Mouse (Mus musculus): ENCODE measurements around the gene Aicda. TPM values are rescaled to one million over a fixed set of nuclear protein-coding genes. Genes with fewer than 3 reads are reported as not detected.

Gene Aicda
- polyA plus RNA-seq, 1 experiment from 2014 or later: not detected

DNA sequence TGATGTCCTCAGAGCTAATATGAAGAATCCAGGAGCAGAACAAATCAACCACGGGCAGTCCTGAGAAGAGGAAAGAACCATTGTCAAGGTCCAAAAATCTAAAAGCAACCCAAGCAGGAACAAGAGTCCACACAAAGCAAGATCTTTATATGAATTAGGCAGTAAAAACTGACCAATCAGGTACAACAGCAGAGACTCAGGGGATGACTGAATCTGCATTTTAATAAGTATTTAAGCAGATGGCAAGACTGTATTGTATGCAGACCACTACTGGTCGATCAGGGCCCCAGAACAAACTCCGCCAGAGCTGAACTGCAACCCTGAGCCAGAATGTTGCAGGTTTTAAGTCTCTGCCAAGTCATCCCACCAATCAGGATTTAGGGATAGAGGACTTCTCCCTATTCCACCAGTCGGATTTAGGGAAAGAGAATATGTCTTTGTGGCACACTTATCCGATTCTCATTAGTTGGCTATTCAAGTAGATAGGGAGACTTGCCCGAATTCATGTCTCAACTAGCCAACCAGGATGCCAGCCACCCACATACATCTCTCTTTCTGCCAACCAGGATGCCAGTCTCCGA is 46.6 kb downstream of the Aicda start:
- Histone ChIP-seq H3K36me3 (ENCODE audit: control insufficient read depth, insufficient read depth, low read length) (no peaks in the 10 kb centered on the region), H3K4me3 (ENCODE audit: low read depth, low read length) (no peak overlapping the region), H3K9me3 (ENCODE audit: control insufficient read depth, low read length) (no peaks in the 10 kb centered on the region), H3K4me1 (replicated peaks; ENCODE audit: control insufficient read depth, insufficient read depth, low read length) (no peaks in the 10 kb centered on the region), H3K27ac (ENCODE audit: low read depth, low read length) (no peak overlapping the region), H3K4me2 (ENCODE audit: low read depth, low read length, severe bottlenecking) (no peak overlapping the region), H3K9ac (ENCODE audit: low read length) (no peak overlapping the region), H3K27me3 (ENCODE audit: control insufficient read depth, insufficient read depth, low read length) (no peaks in the 10 kb centered on the region)
- DNase-seq (ENCODE audit: low spot score): no peak
- 88% methylated on average over 7 of the region's 7 CpGs for WGBS
- ATAC-seq (replicated peaks; ENCODE audit: low FRiP score): no peak

DNA sequence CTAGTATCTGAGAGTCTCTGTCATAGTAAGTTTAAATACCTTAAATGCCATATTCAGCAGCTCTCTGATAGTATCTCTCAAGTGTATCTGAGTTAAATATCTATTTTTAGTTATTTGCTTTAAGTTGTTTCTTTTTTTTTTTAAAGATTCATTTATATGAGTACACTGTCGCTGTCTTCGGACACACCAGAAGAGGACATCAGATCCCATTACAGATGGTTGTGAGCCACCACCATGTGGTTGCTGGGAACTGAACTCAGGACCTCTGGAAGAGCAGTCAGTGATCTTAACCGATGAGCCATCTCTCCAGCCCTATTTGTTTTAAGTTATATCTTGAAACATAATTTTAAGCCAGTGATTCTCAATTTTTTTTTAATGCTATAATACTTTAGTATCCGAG is 47.4 kb downstream of the Aicda start:
- ATAC-seq (replicated peaks; ENCODE audit: low FRiP score): no peak
- Histone ChIP-seq H3K4me3 (ENCODE audit: low read depth, low read length) (no peak overlapping the region), H3K27ac (ENCODE audit: low read depth, low read length) (no peak overlapping the region), H3K9ac (ENCODE audit: low read length) (no peak overlapping the region), H3K36me3 (ENCODE audit: control insufficient read depth, insufficient read depth, low read length) (no peaks in the 10 kb centered on the region), H3K9me3 (ENCODE audit: control insufficient read depth, low read length) (no peaks in the 10 kb centered on the region), H3K4me1 (replicated peaks; ENCODE audit: control insufficient read depth, insufficient read depth, low read length) (no peaks in the 10 kb centered on the region), H3K4me2 (ENCODE audit: low read depth, low read length, severe bottlenecking) (no peak overlapping the region), H3K27me3 (ENCODE audit: control insufficient read depth, insufficient read depth, low read length) (no peaks in the 10 kb centered on the region)
- WGBS: 91% methylated on average over 4 of the region's 4 CpGs
- DNase-seq (ENCODE audit: low spot score): no peak

DNA sequence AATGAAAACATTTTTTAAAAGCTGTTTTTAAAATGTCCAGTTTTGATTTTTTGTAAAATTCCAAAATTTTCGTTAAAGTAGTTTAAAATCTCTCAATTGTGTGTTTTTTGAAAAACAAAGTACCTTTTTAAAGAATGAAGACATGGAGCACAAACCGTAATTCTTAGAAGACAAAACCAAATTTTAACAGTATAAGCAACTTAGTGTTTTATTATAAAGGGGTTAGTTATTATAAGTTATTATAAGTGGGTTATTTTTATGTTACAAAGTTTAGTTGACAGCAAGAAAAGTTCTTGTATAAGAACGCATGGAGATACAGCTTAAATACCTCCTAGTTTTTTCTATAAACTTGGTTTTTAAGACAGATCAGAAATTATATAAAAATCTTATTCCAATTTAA is 48.0 kb downstream of the Aicda start:
- no peak for DNase-seq (ENCODE audit: low spot score)
- H3K27ac ChIP-seq (ENCODE audit: low read depth, low read length): no peak overlapping the region
- H3K9me3 ChIP-seq (ENCODE audit: control insufficient read depth, low read length): no peaks in the 10 kb centered on the region
- H3K27me3 ChIP-seq (ENCODE audit: control insufficient read depth, insufficient read depth, low read length): no peaks in the 10 kb centered on the region
- no peak for ATAC-seq (replicated peaks; ENCODE audit: low FRiP score)
- no peak overlapping the region for H3K4me3 ChIP-seq (ENCODE audit: low read depth, low read length)
- H3K36me3 ChIP-seq (ENCODE audit: control insufficient read depth, insufficient read depth, low read length): no peaks in the 10 kb centered on the region
- WGBS: 90% methylated on average over 3 of the region's 3 CpGs
- H3K4me2 ChIP-seq (ENCODE audit: low read depth, low read length, severe bottlenecking): peak overlapping the region; percentile 65; the same call in 1 of the 2 replicates
- no peak overlapping the region for H3K9ac ChIP-seq (ENCODE audit: low read length)
- no peaks in the 10 kb centered on the region for H3K4me1 ChIP-seq (replicated peaks; ENCODE audit: control insufficient read depth, insufficient read depth, low read length)

DNA sequence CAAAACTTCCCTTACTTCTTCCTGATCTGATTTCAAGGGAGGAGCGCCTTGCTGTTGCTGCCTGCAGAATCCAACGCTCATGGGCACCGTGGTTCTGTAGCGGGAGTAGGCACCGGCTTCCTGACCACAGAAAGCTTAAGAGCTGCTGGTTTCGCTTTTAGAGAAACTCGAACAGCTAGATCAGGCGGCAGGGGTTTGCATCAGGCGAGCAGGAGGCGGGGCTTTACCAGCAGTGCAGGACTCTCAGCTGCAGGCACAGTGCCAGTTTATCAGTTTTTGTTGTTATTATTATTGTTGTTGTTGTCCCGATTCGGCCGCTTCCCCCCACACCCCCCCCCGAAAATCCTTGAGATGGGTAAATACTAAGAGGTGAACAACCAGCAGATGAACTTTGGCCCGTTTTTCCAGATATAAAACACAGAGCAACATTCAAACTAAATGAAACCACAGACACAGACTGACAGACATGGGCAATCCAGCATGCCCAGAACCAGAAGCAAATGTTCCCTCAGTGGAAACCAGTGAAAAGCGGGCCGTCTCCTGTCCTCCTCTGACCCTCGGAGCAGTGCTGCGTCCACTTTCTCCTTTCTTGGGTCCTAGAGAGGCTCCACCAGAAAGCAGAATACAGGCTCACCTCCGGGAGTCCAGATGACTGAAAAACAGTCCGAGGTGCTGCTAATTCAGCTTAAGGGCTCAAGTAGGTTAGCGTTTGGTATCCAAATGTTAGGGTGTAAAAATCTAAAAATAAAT is 48.8 kb downstream of the Aicda start, which contains the start of gene Apobec1:
TSS of gene Apobec1 (minus strand) at position 203 of the 750 bp plus-strand sequence.
- 10% methylated on average over 22 of the region's 22 CpGs for WGBS
- no peaks in the 10 kb centered on the region for H3K27me3 ChIP-seq (ENCODE audit: control insufficient read depth, insufficient read depth, low read length)
- no peak within 1 kb of the TSS for H3K27ac ChIP-seq (ENCODE audit: low read depth, low read length)
- no peaks in the 10 kb centered on the region for H3K36me3 ChIP-seq (ENCODE audit: control insufficient read depth, insufficient read depth, low read length)
- H3K4me3 ChIP-seq (ENCODE audit: low read depth, low read length): peak within 1 kb of the TSS; percentile 31
- ATAC-seq (replicated peaks; ENCODE audit: low FRiP score): peak; percentile 79
- DNase-seq (ENCODE audit: low spot score): peak; percentile 73
- H3K4me1 ChIP-seq (replicated peaks; ENCODE audit: control insufficient read depth, insufficient read depth, low read length): no peaks in the 10 kb centered on the region
- peak within 1 kb of the TSS; percentile 65 for H3K4me2 ChIP-seq (ENCODE audit: low read depth, low read length, severe bottlenecking)
- H3K9me3 ChIP-seq (ENCODE audit: control insufficient read depth, low read length): no peaks in the 10 kb centered on the region
- H3K9ac ChIP-seq (ENCODE audit: low read length): peak within 1 kb of the TSS; percentile 60

DNA sequence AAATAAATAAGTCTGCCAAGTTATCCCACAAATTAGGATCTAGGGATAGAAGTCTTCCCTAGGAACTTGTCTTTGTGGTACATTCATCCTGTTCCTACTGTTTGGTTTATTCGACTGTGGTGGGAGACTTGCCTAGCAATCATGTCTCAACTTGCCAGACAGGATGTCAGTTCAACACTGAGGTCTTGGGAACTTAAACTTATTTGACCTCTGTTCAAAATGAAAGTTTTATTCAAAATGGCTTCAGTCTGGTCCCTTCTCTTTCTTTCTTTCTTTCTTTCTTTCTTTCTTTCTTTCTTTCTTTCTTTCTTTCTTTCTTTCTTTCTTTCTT is 49.4 kb downstream of the Aicda start:
- no peak for DNase-seq (ENCODE audit: low spot score)
- no peaks in the 10 kb centered on the region for H3K36me3 ChIP-seq (ENCODE audit: control insufficient read depth, insufficient read depth, low read length)
- H3K9ac ChIP-seq (ENCODE audit: low read length): no peak overlapping the region
- no peaks in the 10 kb centered on the region for H3K4me1 ChIP-seq (replicated peaks; ENCODE audit: control insufficient read depth, insufficient read depth, low read length)
- no peak for ATAC-seq (replicated peaks; ENCODE audit: low FRiP score)
- no peak overlapping the region for H3K4me3 ChIP-seq (ENCODE audit: low read depth, low read length)
- H3K27ac ChIP-seq (ENCODE audit: low read depth, low read length): no peak overlapping the region
- H3K27me3 ChIP-seq (ENCODE audit: control insufficient read depth, insufficient read depth, low read length): no peaks in the 10 kb centered on the region
- H3K9me3 ChIP-seq (ENCODE audit: control insufficient read depth, low read length): no peaks in the 10 kb centered on the region
- 56% methylated on average over 1 of the region's 1 CpGs for WGBS
- no peak overlapping the region for H3K4me2 ChIP-seq (ENCODE audit: low read depth, low read length, severe bottlenecking)

DNA sequence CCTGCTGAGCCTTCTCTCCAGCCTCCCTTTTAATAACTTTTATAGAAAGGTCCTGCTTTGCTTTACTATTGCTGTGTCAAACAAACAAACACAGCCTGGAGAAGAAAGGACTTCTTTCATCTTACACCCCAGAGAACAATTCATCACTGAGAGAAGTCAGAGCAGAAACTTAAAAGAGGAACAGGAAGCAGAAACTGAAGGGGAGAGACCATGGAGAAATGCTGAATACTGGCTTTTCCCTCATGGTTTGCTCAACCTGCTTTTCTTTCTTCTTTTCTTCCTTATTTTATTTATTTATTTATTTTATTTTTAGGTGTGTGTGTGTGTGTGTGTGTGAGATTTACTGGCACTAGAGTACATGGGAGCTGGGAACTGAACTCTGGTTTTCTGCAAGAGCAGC is 50.7 kb downstream of the Aicda start:
- Histone ChIP-seq H3K27ac (ENCODE audit: low read depth, low read length) (no peak overlapping the region), H3K36me3 (ENCODE audit: control insufficient read depth, insufficient read depth, low read length) (no peaks in the 10 kb centered on the region), H3K9me3 (ENCODE audit: control insufficient read depth, low read length) (no peaks in the 10 kb centered on the region), H3K4me2 (ENCODE audit: low read depth, low read length, severe bottlenecking) (no peak overlapping the region), H3K27me3 (ENCODE audit: control insufficient read depth, insufficient read depth, low read length) (no peaks in the 10 kb centered on the region), H3K4me3 (ENCODE audit: low read depth, low read length) (no peak overlapping the region), H3K9ac (ENCODE audit: low read length) (no peak overlapping the region), H3K4me1 (replicated peaks; ENCODE audit: control insufficient read depth, insufficient read depth, low read length) (no peaks in the 10 kb centered on the region)
- ATAC-seq (replicated peaks; ENCODE audit: low FRiP score) (no peak), DNase-seq (ENCODE audit: low spot score) (no peak)

DNA sequence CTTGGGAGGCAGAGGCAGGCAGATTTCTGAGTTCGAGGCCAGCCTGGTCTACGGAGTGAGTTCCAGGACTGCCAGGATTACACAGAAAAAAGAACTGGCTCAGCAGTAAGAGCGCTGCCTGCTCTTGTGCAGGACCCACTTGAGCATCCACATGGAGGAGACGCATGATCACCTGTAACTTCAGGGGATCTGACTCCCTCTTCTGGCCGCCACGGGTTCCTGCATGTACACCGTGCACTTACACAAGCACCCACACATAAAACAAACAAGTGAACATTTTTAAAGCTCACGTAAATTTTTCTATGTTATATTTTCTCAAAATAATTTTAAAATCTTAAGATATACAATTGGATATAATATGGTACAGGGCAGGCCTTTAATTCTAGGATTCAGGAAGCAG is 51.9 kb downstream of the Aicda start:
- Histone ChIP-seq H3K36me3 (ENCODE audit: control insufficient read depth, insufficient read depth, low read length) (no peaks in the 10 kb centered on the region), H3K27ac (ENCODE audit: low read depth, low read length) (no peak overlapping the region), H3K4me1 (replicated peaks; ENCODE audit: control insufficient read depth, insufficient read depth, low read length) (no peaks in the 10 kb centered on the region), H3K9me3 (ENCODE audit: control insufficient read depth, low read length) (no peaks in the 10 kb centered on the region), H3K4me2 (ENCODE audit: low read depth, low read length, severe bottlenecking) (no peak overlapping the region), H3K4me3 (ENCODE audit: low read depth, low read length) (no peak overlapping the region), H3K9ac (ENCODE audit: low read length) (no peak overlapping the region), H3K27me3 (ENCODE audit: control insufficient read depth, insufficient read depth, low read length) (no peaks in the 10 kb centered on the region)
- no peak for ATAC-seq (replicated peaks; ENCODE audit: low FRiP score)
- no peak for DNase-seq (ENCODE audit: low spot score)
- WGBS: 94% methylated on average over 8 of the region's 8 CpGs

DNA sequence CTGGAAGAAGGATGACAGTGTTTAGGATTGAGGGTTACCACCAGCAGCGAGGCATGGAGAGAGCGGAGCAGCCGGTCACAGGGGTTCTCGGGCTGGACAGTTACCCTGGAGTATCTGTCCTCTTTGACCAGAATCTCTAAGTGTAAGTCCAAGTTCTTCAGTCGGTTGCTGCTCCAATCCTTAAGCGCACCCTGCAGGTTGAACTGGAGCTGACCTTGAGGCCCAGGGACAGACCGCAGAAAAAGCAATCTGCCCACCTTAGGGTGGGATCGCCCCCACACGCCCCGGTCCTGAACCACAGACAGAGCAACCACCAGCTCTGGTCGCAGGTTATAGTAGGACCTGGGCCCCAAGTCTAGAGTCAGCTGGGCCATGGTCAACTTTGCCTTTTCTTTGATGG is 53.1 kb downstream of the Aicda start:
- Histone ChIP-seq H3K4me1 (replicated peaks; ENCODE audit: control insufficient read depth, insufficient read depth, low read length) (no peaks in the 10 kb centered on the region), H3K9me3 (ENCODE audit: control insufficient read depth, low read length) (no peaks in the 10 kb centered on the region), H3K27me3 (ENCODE audit: control insufficient read depth, insufficient read depth, low read length) (no peaks in the 10 kb centered on the region), H3K9ac (ENCODE audit: low read length) (no peak overlapping the region), H3K27ac (ENCODE audit: low read depth, low read length) (no peak overlapping the region), H3K4me3 (ENCODE audit: low read depth, low read length) (no peak overlapping the region), H3K36me3 (ENCODE audit: control insufficient read depth, insufficient read depth, low read length) (no peaks in the 10 kb centered on the region), H3K4me2 (ENCODE audit: low read depth, low read length, severe bottlenecking) (no peak overlapping the region)
- ATAC-seq (replicated peaks; ENCODE audit: low FRiP score) (no peak), DNase-seq (ENCODE audit: low spot score) (no peak)
- WGBS: 94% methylated on average over 11 of the region's 11 CpGs

DNA sequence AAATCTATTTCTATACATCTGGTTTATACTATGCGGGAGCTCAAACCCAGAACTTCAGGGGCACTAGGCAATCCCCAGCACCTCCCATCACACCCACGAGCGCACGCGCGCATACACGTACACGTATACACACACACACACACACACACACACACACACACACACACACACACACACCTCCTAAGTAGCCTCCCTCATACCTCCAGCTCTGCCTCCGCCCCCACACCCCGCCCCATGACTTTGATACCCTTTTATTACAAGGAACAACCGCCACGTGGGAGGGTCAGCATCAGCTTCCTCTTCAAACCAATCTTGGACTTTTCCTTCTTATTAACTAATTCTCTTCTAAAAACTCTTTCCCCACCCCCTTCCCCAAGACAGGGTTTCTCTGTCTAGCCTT is 54.1 kb downstream of the Aicda start:
- H3K4me3 ChIP-seq (ENCODE audit: low read depth, low read length): no peak overlapping the region
- no peak overlapping the region for H3K27ac ChIP-seq (ENCODE audit: low read depth, low read length)
- no peaks in the 10 kb centered on the region for H3K36me3 ChIP-seq (ENCODE audit: control insufficient read depth, insufficient read depth, low read length)
- ATAC-seq (replicated peaks; ENCODE audit: low FRiP score): no peak
- WGBS: 92% methylated on average over 12 of the region's 12 CpGs
- no peak for DNase-seq (ENCODE audit: low spot score)
- H3K4me2 ChIP-seq (ENCODE audit: low read depth, low read length, severe bottlenecking): no peak overlapping the region
- no peaks in the 10 kb centered on the region for H3K9me3 ChIP-seq (ENCODE audit: control insufficient read depth, low read length)
- H3K4me1 ChIP-seq (replicated peaks; ENCODE audit: control insufficient read depth, insufficient read depth, low read length): no peaks in the 10 kb centered on the region
- H3K9ac ChIP-seq (ENCODE audit: low read length): no peak overlapping the region
- H3K27me3 ChIP-seq (ENCODE audit: control insufficient read depth, insufficient read depth, low read length): no peaks in the 10 kb centered on the region

Measured in forebrain, embryonic 11.5 days (tissue).